Mouse (Mus musculus) retina, postnatal 7 days (tissue): ENCODE measurements around the gene Pelp1.

Experiments
- DNase-seq: peaks from one replicate; pipeline ENCODE4 v3.0.0-alpha.2; 2012; ENCODE audit warnings: low read depth, low spot score

The Pelp1 gene

DNA sequence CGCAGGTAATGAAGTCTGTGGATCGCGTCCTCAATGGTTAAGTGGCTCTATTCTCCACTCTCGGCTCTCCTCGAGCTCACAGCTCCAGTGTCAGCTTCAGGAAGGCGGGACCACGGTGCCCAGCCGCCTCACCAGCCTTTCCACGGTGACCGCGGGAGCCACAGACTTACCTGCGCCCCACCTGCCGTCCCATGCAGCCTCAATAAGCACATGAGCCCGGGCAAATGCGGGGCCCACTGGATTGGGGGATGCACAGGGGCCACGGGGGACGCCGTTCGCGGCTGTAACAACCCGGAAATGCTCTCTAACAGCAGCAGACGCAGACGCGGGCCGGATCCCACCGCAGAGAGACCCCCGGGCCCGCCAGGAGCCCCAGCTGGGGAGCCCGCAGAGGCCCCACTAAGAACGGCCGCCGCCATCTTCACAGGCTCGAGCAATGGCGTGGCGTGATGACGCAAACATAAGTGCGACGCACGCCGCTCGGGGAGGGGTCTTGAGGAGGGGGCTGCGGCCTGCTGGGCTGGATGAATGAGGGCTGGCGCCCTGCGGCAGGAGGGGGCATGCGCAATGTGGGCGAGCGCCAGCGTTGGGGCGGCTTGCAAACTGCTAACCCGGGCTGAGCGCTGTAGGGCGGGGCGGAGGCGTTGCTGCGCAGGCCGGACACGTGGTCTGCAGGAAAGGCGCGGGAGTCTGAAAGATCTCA, at the start of gene Pelp1:
TSS of gene Pelp1 (minus strand) at position 438 of the 703 bp plus-strand sequence.
- DNase-seq: peak; percentile 87

DNA sequence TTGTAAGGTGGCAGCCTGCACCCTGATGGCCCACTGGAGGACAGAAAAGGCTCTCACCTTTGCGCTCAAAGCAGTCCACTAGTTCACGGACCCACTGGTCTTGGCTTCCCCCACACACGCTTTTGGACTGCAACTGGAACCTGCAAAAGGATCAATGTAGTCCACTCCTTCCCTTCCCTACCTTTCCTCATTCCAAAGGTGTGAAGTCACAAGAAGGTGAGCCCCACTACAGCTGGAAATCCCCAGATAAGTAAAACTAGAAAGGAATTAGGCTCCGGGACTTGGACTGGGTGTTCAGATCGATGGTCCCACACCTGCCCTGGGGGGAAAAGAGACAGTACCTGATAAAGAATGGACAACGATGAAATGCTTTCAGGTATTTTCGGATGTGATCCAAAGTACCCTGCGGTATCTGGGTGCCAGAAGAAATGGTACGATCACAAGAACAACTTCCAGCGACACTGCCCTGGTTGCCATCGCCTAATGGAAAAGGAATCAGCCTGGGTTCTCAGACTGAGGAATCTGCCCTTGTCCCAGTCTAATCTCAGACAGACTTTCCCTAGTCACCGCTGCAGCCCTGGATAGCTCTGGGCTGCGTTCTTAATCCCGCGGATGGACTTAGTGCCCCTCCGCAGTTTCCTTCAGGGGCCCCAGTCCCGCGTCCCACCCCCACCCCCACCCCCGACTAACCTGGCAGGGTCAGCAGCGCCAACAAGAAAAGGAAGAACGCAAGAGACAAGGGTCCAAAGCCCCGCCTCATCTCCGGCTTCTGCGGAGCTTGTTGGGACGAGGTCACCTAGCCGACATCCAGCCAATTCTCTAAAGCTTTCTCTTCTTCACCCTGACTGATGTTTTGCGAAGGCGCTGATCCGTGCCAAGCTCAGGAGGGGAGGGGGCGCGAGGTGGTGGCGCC, 49.1 kb upstream of the Pelp1 start, which contains the start of gene Zmynd15:
TSS of gene Zmynd15 (plus strand) at position 746 of the 913 bp plus-strand sequence.
- DNase-seq: peak; percentile 16

DNA sequence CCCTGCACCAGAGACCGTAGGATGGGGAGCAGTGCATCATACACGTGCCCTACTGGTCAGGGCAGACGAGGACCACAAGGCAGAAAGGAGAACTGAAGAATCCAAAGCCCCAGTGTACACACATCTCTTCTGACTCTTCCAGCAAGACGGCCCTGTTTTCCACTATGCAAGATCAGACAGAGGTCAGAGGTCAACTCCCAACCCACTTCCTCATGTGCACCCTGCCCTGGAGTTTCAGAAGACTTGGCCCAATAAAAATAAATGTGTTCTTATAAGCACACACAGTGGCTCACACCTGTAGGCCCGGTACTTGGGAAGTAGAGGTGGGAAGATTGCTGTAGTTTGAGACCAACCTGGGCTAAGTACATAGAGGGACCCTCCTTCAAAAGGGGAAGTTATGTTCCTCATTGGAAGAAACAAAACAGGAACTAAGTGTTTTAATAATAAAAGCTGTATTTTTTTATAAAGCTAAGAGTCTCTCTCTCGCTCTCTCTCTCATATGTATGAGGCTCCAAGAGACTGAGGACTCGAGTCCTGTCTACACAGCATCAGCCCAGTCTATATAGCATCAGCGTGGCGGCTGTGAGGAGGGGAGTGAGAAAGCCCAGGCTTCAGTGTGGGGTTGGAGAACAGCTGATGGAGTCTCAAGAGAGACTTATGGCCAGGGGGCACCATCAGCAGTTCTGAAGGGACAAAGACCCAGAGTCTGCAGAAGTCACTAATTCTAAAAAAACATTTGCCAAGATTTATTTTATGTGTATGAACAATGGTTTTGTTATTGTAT, 43.6 kb upstream of the Pelp1 start:
- DNase-seq: no peak

DNA sequence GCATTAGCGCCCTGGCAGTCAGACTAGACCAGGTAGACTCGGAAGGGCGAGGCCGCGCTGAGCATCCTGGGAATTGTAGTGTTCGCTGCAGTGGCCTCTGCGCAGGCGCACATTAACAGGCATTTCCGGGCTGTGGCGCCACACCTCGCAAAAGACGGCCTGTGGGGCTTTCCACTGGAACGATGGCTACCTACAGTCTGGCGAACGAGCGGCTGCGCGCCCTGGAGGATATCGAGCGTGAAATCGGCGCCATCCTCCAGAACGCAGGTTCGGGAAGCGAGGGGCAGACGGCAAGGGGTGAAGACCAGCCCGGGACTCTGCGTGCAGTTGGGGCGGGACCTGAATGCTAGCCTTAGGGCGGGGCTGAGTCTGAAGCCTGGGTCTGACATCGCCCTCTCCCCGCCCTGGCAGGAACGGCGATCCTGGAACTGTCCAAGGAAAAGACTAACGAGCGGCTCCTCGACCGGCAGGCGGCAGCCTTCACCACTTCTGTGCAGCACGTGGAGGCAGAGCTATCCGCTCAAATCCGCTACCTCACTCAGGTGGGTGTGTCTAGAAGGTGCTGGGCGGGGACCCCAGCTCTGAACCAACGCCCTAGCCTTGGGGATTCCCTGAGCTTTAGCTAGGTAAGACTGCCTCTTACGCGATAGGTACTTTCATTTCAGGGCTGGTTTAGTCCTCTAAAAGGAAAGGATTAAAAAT, 42.1 kb upstream of the Pelp1 start, which contains the start of gene Med11:
TSS of gene Med11 (plus strand) at position 123 of the 702 bp plus-strand sequence.
- DNase-seq: peak; percentile 92

DNA sequence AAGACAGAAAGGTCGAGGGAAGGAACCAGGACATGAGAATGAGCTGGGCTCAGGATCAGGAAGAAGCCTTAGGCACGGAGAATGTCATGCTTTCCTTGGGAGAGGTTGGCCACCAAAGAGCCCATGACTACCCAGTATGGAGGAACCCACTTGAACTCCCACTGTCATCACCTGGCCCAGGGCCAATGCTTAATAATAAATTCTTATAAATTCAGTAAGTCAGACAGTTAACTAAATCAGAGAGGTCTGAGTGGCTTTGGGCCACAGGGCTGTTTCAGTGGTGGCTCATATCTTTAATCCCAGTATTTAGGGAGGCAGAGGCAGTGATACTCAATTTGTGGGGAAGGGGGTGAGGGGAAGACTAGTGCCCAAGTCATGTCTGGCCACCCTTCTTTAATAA, 41.1 kb upstream of the Pelp1 start:
- no peak for DNase-seq

DNA sequence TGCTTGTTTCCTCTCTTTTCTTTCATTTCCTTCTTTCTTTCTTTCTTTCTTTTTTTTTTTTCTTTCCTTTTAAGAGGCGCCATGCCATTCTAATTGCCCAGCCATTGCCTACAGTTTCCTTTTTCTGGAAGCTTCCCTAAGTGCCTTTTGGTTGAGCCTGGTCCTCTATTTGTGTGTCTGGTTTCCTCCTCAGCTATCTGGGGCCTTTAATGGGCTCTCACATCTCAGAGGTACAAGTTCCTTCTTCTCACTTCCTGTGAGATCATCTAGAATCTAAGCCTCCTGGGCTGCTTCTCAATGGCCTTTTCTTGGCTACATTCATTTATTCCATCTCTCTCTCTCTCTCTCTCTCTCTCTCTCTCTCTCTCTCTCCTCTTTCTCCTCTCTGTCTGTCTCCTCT, 37.5 kb upstream of the Pelp1 start:
- no peak for DNase-seq

DNA sequence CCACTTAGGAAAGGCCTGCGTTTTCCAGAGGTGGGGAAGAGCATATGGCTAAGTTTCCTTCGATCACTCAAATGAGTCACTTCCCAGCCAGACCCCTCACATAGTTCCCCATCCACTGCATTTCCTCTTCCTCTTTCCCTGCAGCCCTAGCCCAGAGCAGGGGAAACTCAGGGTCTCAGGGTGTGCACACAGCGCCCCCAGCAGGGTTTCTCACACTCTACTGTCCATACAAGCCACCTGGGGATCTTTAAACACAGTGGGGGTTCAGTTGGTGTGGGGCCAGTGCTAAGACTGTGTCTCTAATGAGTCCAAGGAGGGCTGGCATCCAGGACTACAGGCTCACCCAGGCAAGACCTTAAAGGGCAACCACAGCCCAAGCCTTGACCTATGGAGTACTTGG, 36.9 kb upstream of the Pelp1 start:
- no peak for DNase-seq

DNA sequence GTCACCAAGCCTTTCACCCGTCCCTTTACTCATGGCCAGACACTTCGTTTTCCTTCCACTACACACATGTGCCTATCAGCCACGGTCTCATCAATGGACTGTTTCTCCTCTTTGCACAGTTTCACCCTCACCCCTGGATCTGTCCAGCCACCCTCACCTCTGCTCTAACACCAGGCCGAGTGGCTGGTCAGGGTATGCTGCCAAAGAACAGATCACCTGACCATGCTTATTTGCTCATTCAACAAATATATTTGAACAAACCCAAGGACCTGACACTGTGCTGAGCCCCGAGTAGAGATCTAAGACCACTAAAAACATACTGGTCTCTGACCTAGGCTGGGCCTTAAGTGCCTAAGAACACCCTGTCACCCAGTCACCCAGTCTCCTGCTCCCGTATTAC, 34.8 kb upstream of the Pelp1 start:
- no peak for DNase-seq

DNA sequence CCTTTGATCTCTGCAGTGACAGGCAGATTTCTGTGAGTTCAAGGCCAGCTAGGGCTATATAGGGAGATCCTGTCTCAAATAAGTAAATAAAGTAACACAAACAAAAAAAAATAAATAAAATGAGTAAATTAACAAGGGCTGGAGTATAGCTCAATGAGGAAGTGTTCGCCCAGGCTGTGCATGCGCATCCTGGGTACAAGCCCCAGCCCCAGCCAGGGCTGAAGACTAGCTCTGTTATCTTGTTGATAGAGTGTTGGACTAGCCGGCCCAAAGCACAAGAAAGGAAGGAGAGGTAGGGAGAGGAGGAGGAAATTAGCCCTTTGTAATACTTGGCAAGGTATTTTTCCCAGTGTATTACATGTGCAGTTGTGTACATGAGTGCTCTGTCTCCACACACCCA, 34.1 kb upstream of the Pelp1 start:
- DNase-seq: no peak

DNA sequence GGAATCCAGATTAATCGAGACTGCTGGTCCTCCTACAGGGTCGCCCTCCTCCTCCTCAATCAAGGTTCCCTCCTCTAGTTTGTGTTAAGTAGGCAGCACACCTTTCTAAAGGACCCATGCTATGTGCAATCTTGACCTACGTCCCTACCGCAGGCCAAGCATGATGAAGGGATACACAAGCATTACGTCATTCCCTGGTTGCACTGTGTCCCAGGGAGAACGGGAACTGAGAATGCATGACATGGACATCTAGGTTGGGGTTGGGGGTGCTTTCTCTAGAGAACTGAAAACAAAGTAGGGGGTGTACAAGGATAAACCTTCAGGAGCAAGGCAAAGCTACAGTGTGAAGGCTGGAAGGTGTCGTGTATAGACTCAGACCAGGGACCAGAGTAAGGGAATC, 32.1 kb upstream of the Pelp1 start:
- DNase-seq: no peak

DNA sequence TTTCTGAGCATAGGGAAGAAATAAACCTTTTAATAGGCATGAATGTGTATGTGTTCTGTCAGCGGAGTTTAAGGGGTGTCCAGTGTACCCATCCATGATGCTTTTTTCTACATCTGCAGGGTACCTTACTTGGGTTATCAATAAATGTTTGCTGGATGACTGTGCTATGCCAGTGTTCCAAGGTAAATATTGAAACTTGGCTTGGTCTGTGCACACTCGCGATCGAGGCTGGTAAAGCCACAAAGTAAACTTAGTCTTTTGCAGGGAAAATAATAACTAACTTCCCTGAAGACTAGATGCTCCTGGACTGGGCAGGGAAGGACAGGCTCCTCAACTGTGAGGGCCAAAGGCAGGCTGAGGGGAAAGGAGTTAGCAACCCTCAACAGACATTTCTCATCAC, 30.8 kb upstream of the Pelp1 start:
- DNase-seq: no peak

DNA sequence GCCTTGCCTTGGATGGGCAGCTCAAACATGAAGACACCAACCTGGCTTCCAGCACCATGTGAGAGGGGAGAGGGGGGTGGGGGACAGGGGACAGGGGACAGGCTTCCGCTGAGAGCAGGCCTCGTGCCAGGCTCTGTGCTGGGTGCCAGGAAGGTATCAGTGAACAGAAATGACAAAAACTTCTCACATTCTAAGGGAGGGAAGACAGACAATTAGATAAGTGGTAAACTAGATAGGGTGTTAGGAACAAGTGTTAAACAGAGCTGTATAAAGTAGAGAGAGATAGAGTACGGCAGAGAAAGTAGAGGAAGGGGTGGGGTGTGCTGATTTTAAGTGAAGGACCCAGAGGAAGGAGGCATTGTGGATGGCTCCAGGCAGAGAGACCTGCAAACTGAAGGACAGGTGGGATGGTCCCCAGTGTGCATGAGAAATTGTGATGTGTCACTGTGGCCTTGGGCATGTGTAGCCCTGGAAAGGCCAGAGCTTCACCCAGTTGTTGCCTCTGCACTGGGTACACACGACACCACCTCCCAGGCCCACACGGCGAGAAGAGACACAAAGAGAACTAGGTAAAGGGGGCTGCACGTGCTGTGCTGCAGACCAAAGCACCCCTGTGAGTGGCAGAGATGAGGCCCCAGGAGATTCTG, 29.0 kb upstream of the Pelp1 start:
- DNase-seq: no peak

DNA sequence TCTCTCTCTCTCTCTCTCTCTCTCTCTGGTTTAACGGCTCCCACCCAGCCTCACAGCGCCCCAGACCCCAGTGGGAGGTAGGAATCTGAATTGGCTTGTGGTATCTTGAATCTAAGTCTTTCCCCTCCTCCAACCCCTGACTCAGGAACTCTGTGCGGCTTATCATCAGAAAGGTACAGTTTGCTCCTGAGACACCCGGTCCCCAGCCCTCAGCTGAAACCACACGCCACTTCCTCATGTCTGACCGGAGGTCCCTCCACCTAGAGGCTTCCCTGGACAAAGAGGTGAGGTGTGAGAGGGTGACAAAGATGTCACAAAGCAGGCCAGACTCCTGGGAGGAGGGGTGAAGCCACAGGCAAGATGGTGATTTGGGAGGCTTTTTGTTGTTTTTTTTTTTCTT, 27.6 kb upstream of the Pelp1 start:
- no peak for DNase-seq

DNA sequence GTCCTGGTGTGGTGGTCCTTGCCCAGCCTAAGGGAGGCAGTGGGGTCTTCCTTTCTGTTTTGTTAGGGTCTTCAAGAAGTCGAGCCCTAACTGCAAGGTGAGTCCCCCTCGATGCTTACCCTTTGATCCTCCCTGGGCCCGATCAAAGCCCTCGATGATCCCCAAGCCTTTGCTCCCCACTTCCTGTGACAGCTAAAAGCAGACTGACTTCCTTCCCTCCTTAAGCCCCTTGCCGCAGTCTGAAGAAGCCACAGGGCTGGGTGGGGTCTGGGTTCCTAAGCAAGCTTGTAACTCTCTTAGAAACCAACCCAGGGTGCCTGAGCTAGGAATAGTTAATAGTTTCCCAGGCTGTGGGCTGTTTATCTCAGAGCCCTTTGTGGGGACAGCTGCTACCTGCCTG, 25.6 kb upstream of the Pelp1 start:
- no peak for DNase-seq

DNA sequence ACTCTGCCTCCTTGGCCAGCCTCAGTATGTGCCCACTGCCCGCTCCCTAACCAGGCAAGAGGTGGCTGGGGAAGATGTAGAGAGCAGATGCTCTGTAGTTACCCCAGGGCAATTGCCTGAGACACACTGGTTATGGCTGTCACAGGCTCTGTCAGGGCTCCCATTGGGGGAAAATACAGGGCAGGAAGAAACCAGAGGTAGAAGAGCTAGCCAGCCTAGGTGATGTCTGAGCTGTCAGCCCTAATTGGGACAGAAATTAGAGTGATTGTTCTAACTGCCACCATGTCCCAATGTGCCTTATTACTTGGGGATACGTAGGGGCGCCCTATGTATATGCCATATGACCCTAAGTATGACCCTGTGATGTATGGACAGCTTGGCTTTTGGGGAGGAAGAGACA, 24.1 kb upstream of the Pelp1 start:
- no peak for DNase-seq

DNA sequence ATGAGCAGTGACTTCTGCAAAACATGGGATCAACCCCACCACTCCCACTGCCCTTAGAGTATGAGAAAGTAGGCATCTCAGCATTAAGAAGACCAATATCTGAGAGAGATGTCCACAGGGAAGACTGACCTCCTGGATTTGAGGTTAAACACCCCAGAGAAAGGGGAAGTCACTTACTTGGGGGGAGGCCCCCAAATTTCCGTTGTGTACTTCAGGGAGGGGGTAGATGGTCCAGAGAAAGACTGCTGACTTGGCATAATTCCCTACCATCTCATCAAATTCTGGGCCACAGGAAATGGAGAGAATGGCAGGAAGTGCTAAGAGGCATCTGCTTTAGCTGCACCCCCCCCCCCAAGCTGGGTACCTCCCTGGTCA, 23.7 kb upstream of the Pelp1 start:
- DNase-seq: no peak

DNA sequence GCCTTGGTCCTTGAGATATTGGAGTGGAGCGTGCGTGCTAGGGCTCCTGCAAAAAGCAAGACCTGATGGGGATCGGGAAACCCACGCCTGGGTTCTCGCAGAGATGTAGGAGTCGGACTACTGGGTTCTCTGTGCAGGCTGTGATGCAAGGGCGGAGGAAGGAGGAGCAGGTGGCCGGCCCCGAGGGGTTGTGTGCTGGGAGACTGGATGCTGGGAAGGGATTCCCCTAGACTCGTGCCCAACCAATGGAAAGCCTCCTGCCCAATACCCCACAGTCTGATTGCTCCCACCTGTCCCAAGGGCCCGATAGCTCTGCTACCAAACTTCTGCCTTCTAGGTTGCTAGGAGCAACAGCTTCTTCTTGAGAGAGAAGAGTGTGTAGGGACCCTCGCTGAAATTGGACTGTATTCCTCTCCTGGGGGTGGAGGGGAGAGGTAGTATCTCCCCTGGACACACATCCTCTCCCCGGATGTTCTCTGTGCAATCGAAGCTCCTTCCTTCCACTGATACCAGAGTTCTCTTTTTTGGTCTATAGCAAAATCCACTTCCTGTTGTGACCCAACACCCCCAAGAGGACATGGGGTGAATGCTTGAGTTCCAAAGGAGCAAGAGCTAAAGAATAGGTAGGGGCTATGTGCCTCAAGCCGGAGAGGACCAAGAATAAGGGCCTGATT, 23.2 kb upstream of the Pelp1 start:
- no peak for DNase-seq

DNA sequence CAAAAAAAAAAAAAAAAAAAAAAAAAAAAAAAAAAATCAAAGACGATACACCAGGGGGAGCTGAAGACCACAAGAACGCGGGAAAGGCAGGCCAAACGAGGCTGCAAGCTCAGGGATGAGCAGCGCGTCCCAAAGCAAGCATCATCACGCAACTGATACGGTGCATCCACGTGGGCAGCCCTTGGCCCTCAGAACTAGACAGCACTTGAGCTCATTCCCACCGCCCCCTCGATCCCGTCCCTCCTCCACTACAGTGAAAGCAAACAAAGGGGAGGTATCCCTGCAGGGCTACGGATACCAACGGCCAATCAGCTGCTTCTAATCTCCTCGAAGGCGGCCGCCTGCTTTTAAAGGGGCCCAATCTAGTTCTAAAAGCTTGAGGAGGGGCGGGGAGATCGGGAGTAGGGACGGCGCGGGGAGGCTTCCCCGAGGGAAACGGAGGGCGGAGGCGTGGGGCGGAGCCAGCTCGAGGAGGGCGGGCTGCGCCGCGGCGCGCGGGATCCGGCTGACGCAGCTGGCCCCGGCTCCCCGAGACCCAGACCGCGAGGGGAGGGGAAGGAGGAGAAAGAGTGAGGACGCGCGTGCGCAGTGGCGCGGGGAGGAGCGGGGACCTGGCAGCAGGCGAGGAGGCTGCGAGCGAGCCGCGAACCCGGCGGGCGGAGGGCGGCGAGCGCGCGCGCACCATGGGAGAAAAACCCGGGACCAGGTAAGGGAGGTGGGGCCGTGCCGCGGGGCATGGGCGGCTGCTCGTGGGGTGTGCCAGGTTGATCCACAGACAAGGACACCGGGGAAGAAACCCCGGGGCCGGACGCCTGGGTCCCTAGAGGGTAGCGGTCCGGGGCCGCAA, 22.4 kb upstream of the Pelp1 start, which contains the start of gene Arrb2:
TSS of gene Arrb2 (plus strand) at position 588 of the 847 bp plus-strand sequence.
- peak; percentile 95 for DNase-seq

DNA sequence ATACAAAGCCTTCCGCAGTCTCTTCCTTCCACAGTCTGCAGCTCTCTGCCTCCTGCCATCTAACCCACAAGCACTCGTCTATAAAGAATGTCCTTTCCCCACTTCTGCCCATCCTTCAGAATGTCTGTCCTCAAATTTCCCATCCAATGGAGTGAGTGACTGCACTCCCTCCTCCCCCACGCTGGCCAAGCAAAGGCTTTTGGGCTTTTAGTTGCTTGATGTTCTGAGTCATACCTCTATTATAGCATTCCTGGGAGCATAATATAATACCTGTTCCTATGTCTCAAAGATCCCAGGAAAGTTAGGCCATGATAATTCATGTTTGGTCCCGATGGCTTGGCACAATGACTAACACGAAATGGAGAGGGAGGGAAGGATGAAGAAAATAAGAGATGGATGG, 21.7 kb upstream of the Pelp1 start:
- no peak for DNase-seq
